ENCODE assay signal across 1 mouse cellular context in genomic region chr11:11808820-11809403, GRCm38 (mm10).
TF ChIP-seq lines count a peak whose summit lies in the region.

TSS of gene Fignl1 (minus strand) at chr11:11808962.

TF ChIP-seq in CH12.LX, 34 proteins besides CTCF, POLR2A, EP300 and RAD21 (continued from another document):
- no peak for TF ChIP-seq ZC3H11A (IDR thresholded peaks at IDR 0.05; ENCODE audit: low read depth, low read length)
- no peak for TF ChIP-seq ZNF384 (IDR thresholded peaks at IDR 0.05; ENCODE audit: low read depth, low read length)
- TF ChIP-seq ETS1 (conservative IDR thresholded peaks at IDR 0.05; ENCODE audit: low read depth, low read length) = peak; percentile 40
- TF ChIP-seq UBTF (IDR thresholded peaks at IDR 0.05; ENCODE audit: low read depth, low read length) = peak; percentile 87; the same call in 1 of the 2 replicates
- peak; percentile 97 for TF ChIP-seq ZMIZ1 (IDR thresholded peaks at IDR 0.05; ENCODE audit: low read depth, low read length)
- no peak for TF ChIP-seq PAX5 (IDR thresholded peaks at IDR 0.05; ENCODE audit: low read length)
- no peak for TF ChIP-seq ZKSCAN1 (IDR thresholded peaks at IDR 0.05; ENCODE audit: borderline replicate concordance, low read depth, low read length)
- no peak for TF ChIP-seq MAFK (IDR thresholded peaks at IDR 0.05; ENCODE audit: insufficient replicate concordance, low read length)
- peak; percentile 91 for TF ChIP-seq NELFE (IDR thresholded peaks at IDR 0.05; ENCODE audit: low read depth, low read length)
